Mouse (Mus musculus) urinary bladder, postnatal 0 days (tissue): ENCODE results near the gene Ipo8. TPM values are rescaled to one million over a fixed set of nuclear protein-coding genes. Genes with fewer than 3 reads are reported as not detected.

Experiments used
- polyA plus RNA-seq: library from polyadenylated mRNA; unstranded; fragments of >200 nt; fragmentation: Nextera tagmentation; extraction: Ambion mirVana; gene quantifications from 2 replicates; pipeline ENCODE4 v1.2.1, GENCODE M21; 2015

The Ipo8 gene
- 9.1 and 10.6 TPM in 2 replicates for polyA plus RNA-seq

DNA sequence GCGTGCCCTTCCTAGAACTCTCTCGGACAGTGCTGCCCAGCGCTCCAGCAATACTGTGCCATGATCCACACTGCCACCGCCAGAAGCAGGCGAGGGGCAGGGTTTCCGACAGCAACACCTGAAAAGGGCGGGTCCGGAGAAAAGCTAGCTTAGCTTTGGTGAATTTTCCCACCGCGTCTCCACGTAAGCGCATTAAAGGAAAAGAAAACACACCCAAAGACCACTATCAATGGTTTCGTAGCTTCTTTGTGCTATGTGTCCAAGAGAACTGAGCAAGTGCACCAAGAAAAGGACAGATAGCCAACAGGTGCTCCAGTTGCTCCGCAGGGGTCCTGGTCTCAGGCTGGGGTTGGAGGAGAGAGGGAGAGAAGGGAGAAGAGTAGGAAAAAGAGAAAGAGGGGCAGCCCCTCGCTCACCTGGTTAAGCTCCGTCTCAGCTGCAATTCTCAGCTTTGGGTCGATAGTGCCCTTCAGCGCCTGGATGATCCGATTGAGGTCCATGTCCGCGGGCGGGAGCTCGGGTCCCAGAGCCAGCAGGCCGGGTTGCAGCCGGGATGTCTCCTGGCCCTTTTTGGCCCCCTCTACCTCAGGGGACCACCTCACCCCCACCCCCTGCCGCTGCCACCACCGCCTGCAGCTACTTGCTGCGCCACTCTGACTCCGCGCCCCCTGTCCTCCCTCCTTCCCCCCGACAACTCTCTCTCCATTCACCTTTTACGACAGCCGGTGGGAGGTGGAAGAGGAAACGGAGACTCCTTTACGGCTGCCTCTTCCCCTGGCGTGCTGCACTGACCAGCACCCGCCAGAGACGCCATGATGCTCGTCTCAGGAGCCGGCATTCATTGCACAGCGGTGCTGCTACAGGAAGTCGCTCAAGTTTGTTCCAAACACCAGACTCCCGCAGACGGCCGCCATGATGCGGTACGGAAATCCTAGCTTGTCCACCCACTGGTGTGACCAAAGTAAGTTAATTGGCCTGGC, at the start of gene Ipo8:
TSS of gene Ipo8 (minus strand) at position 720 of the 980 bp plus-strand sequence.

Other genes starting within 250 kb of the Ipo8 start
- 5.4 and 5.5 TPM in 2 replicates for gene Caprin2, start 64.8 kb upstream of the Ipo8 start, polyA plus RNA-seq
- gene Sinhcaf, start 115.0 kb upstream of the Ipo8 start, polyA plus RNA-seq = 23.2 and 25.2 TPM in 2 replicates